Mouse (Mus musculus) ES-Bruce4 (cell line): Measurements from ENCODE around the gene 6030468B19Rik. TPM values are rescaled to one million over a fixed set of nuclear protein-coding genes. Genes with fewer than 3 reads are reported as not detected.

Experiments
- H3K27ac ChIP-seq: 2 replicates; pipeline ENCODE4 v1.5.1; 2012; ENCODE audit warnings: low read length, inconsistent platforms; ENCODE audit not compliant: insufficient read depth
- H3K27me3 ChIP-seq: 2 replicates; pipeline ENCODE4 v1.6.1; 2012; ENCODE audit warnings: mild to moderate bottlenecking, low read length, inconsistent platforms; ENCODE audit not compliant: control insufficient read depth, poor library complexity, insufficient read depth, severe bottlenecking
- H3K36me3 ChIP-seq: 2 replicates; pipeline ENCODE4 v1.6.1; 2012; ENCODE audit warnings: inconsistent platforms, mild to moderate bottlenecking, low read length, moderate library complexity; ENCODE audit not compliant: control insufficient read depth, poor library complexity, insufficient read depth, severe bottlenecking
- H3K4me1 ChIP-seq: one replicate; pipeline ENCODE4 v1.8.1; 2011; ENCODE audit warnings: low read length; ENCODE audit not compliant: control insufficient read depth, insufficient read depth
- H3K4me3 ChIP-seq: 2 replicates; pipeline ENCODE4 v1.5.1; 2011; ENCODE audit warnings: low read depth, mild to moderate bottlenecking, low read length
- H3K9ac ChIP-seq: 2 replicates; pipeline ENCODE4 v1.6.1; 2012; ENCODE audit warnings: low read depth, mild to moderate bottlenecking, inconsistent platforms; ENCODE audit not compliant: poor library complexity, severe bottlenecking
- H3K9me3 ChIP-seq: replicated peaks from 2 replicates; pipeline ENCODE4 v1.6.1; 2012; ENCODE audit warnings: mild to moderate bottlenecking, low read length, inconsistent platforms; ENCODE audit not compliant: control insufficient read depth, poor library complexity, insufficient read depth, severe bottlenecking
- CTCF ChIP-seq: IDR thresholded peaks from one replicate; pipeline ENCODE4 v1.8.1; 2011; ENCODE audit warnings: low read depth, low read length
- EP300 ChIP-seq: IDR thresholded peaks from 2 replicates; pipeline ENCODE4 v1.6.1; 2011; ENCODE audit warnings: low read depth, low read length; ENCODE audit not compliant: insufficient read depth
- POLR2A ChIP-seq: IDR thresholded peaks from one replicate; pipeline ENCODE4 v1.8.1; 2011; ENCODE audit warnings: low read length; ENCODE audit not compliant: insufficient read depth
- polyA plus RNA-seq: library from polyadenylated mRNA; stranded (reverse); fragments of >200 nt; gene quantifications from 2 replicates; pipeline ENCODE4 v1.2.4, GENCODE M21; 2011; ENCODE audit warnings: low read depth; ENCODE audit not compliant: missing spikeins, insufficient read depth, insufficient read length

The 6030468B19Rik gene
- polyA plus RNA-seq, 1 experiment, result not detected

DNA sequence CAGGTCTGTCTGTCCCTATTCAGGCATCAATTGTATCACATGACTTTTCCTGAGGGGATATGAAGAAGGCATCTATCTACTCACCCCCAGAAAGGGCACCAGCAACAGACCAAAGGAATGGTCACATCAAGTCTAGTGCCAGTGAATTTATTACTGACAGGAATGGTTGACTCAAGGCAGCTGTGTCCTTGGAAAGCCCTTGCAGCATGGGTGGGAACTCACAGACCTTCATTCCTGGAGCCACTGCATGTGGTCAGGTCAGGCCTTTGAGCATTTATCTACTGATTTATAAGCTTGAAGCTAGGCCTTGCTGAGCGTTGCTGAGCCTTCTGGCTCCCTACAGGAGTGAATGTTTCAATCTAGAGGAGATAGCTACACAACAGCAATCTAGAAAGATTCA is 43.5 kb downstream of the 6030468B19Rik start:
- Histone ChIP-seq H3K27ac (no peak overlapping the region), H3K4me1 (peaks cover 2% of the 10 kb centered on the region), H3K9ac (no peak overlapping the region), H3K27me3 (no peaks in the 10 kb centered on the region), H3K9me3 (no peaks in the 10 kb centered on the region), H3K36me3 (no peaks in the 10 kb centered on the region), H3K4me3 (no peak overlapping the region)
- TF ChIP-seq CTCF, result no peak
- TF ChIP-seq POLR2A, result no peak
- no peak for TF ChIP-seq EP300

DNA sequence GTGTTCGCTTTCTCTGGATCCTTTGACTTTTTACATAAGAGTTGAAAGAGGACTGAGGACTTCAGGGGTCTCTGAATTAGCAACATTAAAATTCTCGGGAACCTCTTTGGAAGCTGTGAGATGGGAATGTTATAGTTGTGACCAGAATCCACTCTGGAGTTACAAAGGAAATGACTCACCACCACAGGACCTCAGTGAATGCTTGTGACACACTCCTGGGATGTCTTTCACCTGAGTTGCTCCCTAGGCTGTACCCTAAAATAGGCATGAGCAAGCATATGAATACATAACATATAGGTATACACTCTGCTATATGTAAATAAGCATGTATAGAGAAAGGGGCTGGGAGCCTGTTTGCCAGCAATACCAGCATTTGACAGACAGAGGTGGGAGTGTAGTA is 46.0 kb downstream of the 6030468B19Rik start:
- Histone ChIP-seq H3K36me3 (no peaks in the 10 kb centered on the region), H3K9me3 (no peaks in the 10 kb centered on the region), H3K27ac (no peak overlapping the region), H3K27me3 (no peaks in the 10 kb centered on the region), H3K9ac (no peak overlapping the region), H3K4me1 (peaks cover 2% of the 10 kb centered on the region), H3K4me3 (no peak overlapping the region)
- TF ChIP-seq EP300 (no peak), POLR2A (no peak), CTCF (no peak)

DNA sequence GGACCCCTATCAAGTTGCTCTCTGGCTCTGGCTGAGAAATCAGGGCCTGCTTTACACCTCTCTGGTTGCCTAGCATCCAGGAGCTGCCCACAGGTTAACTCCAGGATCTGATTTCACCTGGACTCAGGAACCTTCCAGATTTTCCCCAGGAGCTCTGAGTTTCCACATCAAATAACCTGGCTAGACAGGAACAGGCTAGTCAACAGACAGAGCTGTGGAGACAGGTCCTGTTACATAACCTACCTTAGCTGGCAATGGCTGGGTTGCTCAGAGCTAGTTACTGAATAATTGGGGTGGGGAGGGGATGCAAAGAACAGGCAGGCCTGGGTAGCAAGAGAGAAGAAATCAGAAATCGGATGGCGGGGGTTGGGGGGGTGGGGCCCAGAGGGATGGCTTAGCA is 47.5 kb downstream of the 6030468B19Rik start:
- TF ChIP-seq POLR2A, result no peak
- TF ChIP-seq EP300, result no peak
- TF ChIP-seq CTCF, result no peak
- no peaks in the 10 kb centered on the region for H3K27me3 ChIP-seq
- H3K9ac ChIP-seq, result no peak overlapping the region

GRCm38 (mm10) chr11:117845651-117846050 is 48.2 kb downstream of the 6030468B19Rik start:
- TF ChIP-seq CTCF, result no peak
- no peak for TF ChIP-seq EP300
- TF ChIP-seq POLR2A, result no peak
- Histone ChIP-seq H3K4me3 (no peak overlapping the region), H3K27ac (no peak overlapping the region), H3K9me3 (no peaks in the 10 kb centered on the region), H3K36me3 (no peaks in the 10 kb centered on the region), H3K27me3 (no peaks in the 10 kb centered on the region), H3K9ac (no peak overlapping the region), H3K4me1 (peaks cover 2% of the 10 kb centered on the region)

More for the DNA sequence above, 47.5 kb downstream of the 6030468B19Rik start:
- no peaks in the 10 kb centered on the region for H3K9me3 ChIP-seq
- no peak overlapping the region for H3K27ac ChIP-seq
- H3K4me1 ChIP-seq, result peaks cover 2% of the 10 kb centered on the region
- no peak overlapping the region for H3K4me3 ChIP-seq
- H3K36me3 ChIP-seq, result no peaks in the 10 kb centered on the region

- Histone ChIP-seq H3K27me3 (no peaks in the 10 kb centered on the region), H3K9me3 (no peaks in the 10 kb centered on the region), H3K9ac (no peak overlapping the region), H3K4me1 (no peaks in the 10 kb centered on the region), H3K27ac (peak overlapping the region; percentile 28; the same call in 1 of the 2 replicates), H3K4me3 (no peak overlapping the region), H3K36me3 (peaks cover 4% of the 10 kb centered on the region; the same call in 1 of the 2 replicates)
- no peak for TF ChIP-seq POLR2A
- no peak for TF ChIP-seq EP300
- TF ChIP-seq CTCF, result no peak
These were observed 49.2 kb downstream of the 6030468B19Rik start for GRCm38 (mm10) chr11:117846640-117847039.

DNA sequence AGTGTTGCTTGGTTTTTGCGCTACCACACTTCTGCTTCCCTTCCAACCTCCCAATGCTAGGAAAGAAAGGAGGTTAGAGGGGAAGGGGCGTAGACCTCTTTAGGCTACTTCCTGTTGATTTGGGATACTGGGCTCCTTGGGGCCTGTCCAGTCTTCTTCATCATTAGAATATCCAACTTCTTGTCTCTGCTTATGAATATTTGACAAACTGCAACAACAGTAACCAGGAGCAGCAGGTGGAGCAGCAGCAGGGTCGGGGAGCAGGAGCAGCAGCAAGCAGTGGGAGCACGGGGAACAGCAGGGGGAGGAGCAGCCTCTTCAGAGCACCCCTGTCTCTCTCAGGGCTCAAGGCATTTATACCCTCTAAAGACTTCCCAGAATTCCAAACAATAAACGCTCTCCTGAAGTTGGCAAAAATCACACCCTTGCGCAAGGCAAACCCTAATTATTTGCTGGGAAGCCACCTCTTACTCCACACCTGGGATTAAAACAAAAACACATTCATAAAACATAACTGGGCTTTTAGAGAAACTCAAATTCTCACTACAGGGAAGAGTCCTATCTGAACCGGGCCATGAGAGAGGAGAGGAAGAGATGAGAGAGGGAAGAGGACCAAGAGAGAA is 50.2 kb downstream of the 6030468B19Rik start:
- H3K27ac ChIP-seq, result peak overlapping the region; percentile 86
- H3K9ac ChIP-seq, result peak overlapping the region; percentile 83
- H3K36me3 ChIP-seq, result peaks cover 8% of the 10 kb centered on the region
- H3K4me1 ChIP-seq, result no peaks in the 10 kb centered on the region
- peak overlapping the region; percentile 92 for H3K4me3 ChIP-seq
- H3K9me3 ChIP-seq, result no peaks in the 10 kb centered on the region
- no peak for TF ChIP-seq CTCF
- no peak for TF ChIP-seq EP300
- no peak for TF ChIP-seq POLR2A
- no peaks in the 10 kb centered on the region for H3K27me3 ChIP-seq
